Mouse (Mus musculus) central nervous system, embryonic 18 days (tissue): ENCODE results near the gene Tcp11x2. TPM values are rescaled to one million over a fixed set of nuclear protein-coding genes. Genes with fewer than 3 reads are reported as not detected.

Source experiments
- polyA plus RNA-seq: library from polyadenylated mRNA; depleted of rRNA; stranded (reverse); fragments of >200 nt; gene quantifications from 2 replicates; pipeline ENCODE4 v1.2.3, GENCODE M21; 2012; rRNA removed

The Tcp11x2 gene
- not detected in 2 replicates for polyA plus RNA-seq

GRCm38 (mm10) chrX:135693633-135694032 lies at the start of gene Tcp11x2:
Gene Tcp11x2 (minus strand): TSS chrX:135693790.

GRCm38 (mm10) chrX:135742304-135743055 lies 48.9 kb upstream of the Tcp11x2 start, which contains the start of the genes Armcx5 and Gprasp1:
Gene Armcx5 (plus strand): TSS chrX:135742733.
Gene Gprasp1 (plus strand): TSS chrX:135742733.

GRCm38 (mm10) chrX:135725161-135725560 lies 31.6 kb upstream of the Tcp11x2 start, which contains the start of gene Tmsb15a:
Gene Tmsb15a (minus strand): TSS chrX:135725261.

GRCm38 (mm10) chrX:135627605-135628004 lies 66.0 kb downstream of the Tcp11x2 start, which contains the start of gene Prame:
Gene Prame (minus strand): TSS chrX:135627705.

Other genes starting within 250 kb of the Tcp11x2 start
- not detected in 2 replicates for gene AV320801, start 199.2 kb downstream of the Tcp11x2 start, polyA plus RNA-seq
- gene Nxf7, start 95.0 kb downstream of the Tcp11x2 start, polyA plus RNA-seq = 0.12 TPM in 1 of 2 replicates, not detected in the other
- gene Prame, start 66.1 kb downstream of the Tcp11x2 start, polyA plus RNA-seq = not detected in 2 replicates
- not detected in 2 replicates for gene Tmsb15a, start 31.5 kb upstream of the Tcp11x2 start, polyA plus RNA-seq
- 10.8 and 11.2 TPM in 2 replicates for gene Armcx5, start 48.9 kb upstream of the Tcp11x2 start, polyA plus RNA-seq
- gene Gprasp1, start 48.9 kb upstream of the Tcp11x2 start, polyA plus RNA-seq = 236 and 268 TPM in 2 replicates
- 65.7 and 68.3 TPM in 2 replicates for gene Bhlhb9, start 103.8 kb upstream of the Tcp11x2 start, polyA plus RNA-seq
- 177 and 192 TPM in 2 replicates for gene Gprasp2, start 145.2 kb upstream of the Tcp11x2 start, polyA plus RNA-seq